ENCODE assay signal across 17 mouse cellular contexts in genomic region chr9:57961226-57961625, GRCm38 (mm10). TPM values are rescaled to one million over a fixed set of nuclear protein-coding genes. Genes with fewer than 3 reads are reported as not detected.
DNase-seq lines count a peak whose midpoint lies in the region; ATAC-seq and TF ChIP-seq lines count a peak whose summit lies in the region.
"Had no signal": no experiment of that assay in that cellular context is flagged by ENCODE, and none has a peak within 500 bp of the region (broad histone marks: within the 10 kb centered on the region; RNA-seq: fewer than 3 reads in every experiment).

No protein-coding gene starts in this region.

- no peak overlapping the region for H3K4me2 ChIP-seq in heart, embryonic 16.5 days (ENCODE audit: low read depth, low read length)
- no peak overlapping the region for H3K4me2 ChIP-seq in CH12.LX (ENCODE audit: insufficient read depth, low read depth, poor library complexity, severe bottlenecking)
- H3K4me2 ChIP-seq: embryonic facial prominence, embryonic 13.5 days; limb, embryonic 12.5 days; liver, embryonic 13.5 days had no signal

- H3K36me3 ChIP-seq in heart, embryonic 16.5 days (ENCODE audit: control insufficient read depth, insufficient read depth), result no peaks in the 10 kb centered on the region
- H3K36me3 ChIP-seq in heart, embryonic 10.5 days, result no peaks in the 10 kb centered on the region
- H3K36me3 ChIP-seq in CH12.LX (replicated peaks in 1 of 2; ENCODE audit: control insufficient read depth in 1 of 2, insufficient read depth in 1 of 2, low read length in 1 of 2), result peaks cover 67 to 73% of the 10 kb centered on the region in 2 experiments
- H3K36me3 ChIP-seq: embryonic facial prominence, embryonic 13.5 days; G1E; limb, embryonic 12.5 days; liver, embryonic 13.5 days had no signal

- peak overlapping the region; percentile 4; the same call in 1 of the 2 replicates for H3K27ac ChIP-seq in heart, embryonic 16.5 days (ENCODE audit: low read length)
- H3K27ac ChIP-seq in heart, embryonic 10.5 days, result no peak overlapping the region
- H3K27ac ChIP-seq in layer of hippocampus, adult 2 months, result peak overlapping the region; percentile 68; the same call in 1 of the 2 replicates
- peak overlapping the region; percentile 20; the same call in 1 of the 2 replicates for H3K27ac ChIP-seq in CH12.LX (ENCODE audit: insufficient read depth, low read depth)
- H3K27ac ChIP-seq: embryonic facial prominence, embryonic 13.5 days; limb, embryonic 12.5 days; liver, embryonic 13.5 days had no signal

- H3K27me3 ChIP-seq in heart, embryonic 16.5 days (ENCODE audit: control insufficient read depth, insufficient read depth, low read length), result no peaks in the 10 kb centered on the region
- peaks cover 20% of the 10 kb centered on the region; the same call in 1 of the 2 replicates for H3K27me3 ChIP-seq in heart, embryonic 10.5 days (ENCODE audit: insufficient read depth, poor library complexity, severe bottlenecking)
- H3K27me3 ChIP-seq in CH12.LX (replicated peaks), result no peaks in the 10 kb centered on the region
- H3K27me3 ChIP-seq: embryonic facial prominence, embryonic 13.5 days; limb, embryonic 12.5 days had no signal

- in situ Hi-C loops in CH12.LX (cut with MboI; ENCODE audit: low pct_ligation_motif_present, low pct_unique_long_range_greater_than_20kb, low sequenced_read_pairs), result no loop called here

- no peak for ATAC-seq in heart, embryonic 16.5 days (replicated peaks; ENCODE audit: extremely low read depth, insufficient read depth, low FRiP score)

- WGBS in heart, embryonic 16.5 days, result 90% methylated on average over 15 of the region's 15 CpGs
- WGBS in heart, embryonic 10.5 days, result 83% methylated on average over 15 of the region's 15 CpGs

- TF ChIP-seq POLR2A in CH12.LX (IDR thresholded peaks at IDR 0.05; ENCODE audit: low read depth, low read length), result no peak

- no peak for TF ChIP-seq CTCF in layer of hippocampus, adult 2 months (conservative IDR thresholded peaks at IDR 0.05)
- TF ChIP-seq CTCF in CH12.LX (conservative IDR thresholded peaks at IDR 0.05 in 1 of 2, IDR thresholded peaks at IDR 0.05 in 1 of 2; ENCODE audit: low read depth in 2 of 2, low read length in 2 of 2), result no peak

- no peak overlapping the region for H3K4me3 ChIP-seq in heart, embryonic 16.5 days (ENCODE audit: low read length)
- no peak overlapping the region for H3K4me3 ChIP-seq in heart, embryonic 10.5 days
- no peak overlapping the region for H3K4me3 ChIP-seq in layer of hippocampus, adult 2 months
- no peak overlapping the region for H3K4me3 ChIP-seq in CH12.LX (replicated peaks in 1 of 3; ENCODE audit: low read depth in 2 of 3, low read length in 2 of 3, poor library complexity in 1 of 3)
- H3K4me3 ChIP-seq: embryonic facial prominence, embryonic 13.5 days; limb, embryonic 12.5 days; liver, embryonic 13.5 days; megakaryocyte, embryonic 14.5 days had no signal

- H3K79me2 ChIP-seq in CH12.LX (replicated peaks; ENCODE audit: control insufficient read depth, extremely low read depth, insufficient read depth, poor library complexity, severe bottlenecking), result peaks cover 26% of the 10 kb centered on the region

- DNase-seq in heart, embryonic 10.5 days (ENCODE audit: low spot score), result no peak
- no peak for DNase-seq in layer of hippocampus, adult 2 months (ENCODE audit: low spot score in 2 of 2)
- no peak for DNase-seq in layer of hippocampus, postnatal 10 days (ENCODE audit: low spot score in 2 of 2)
- DNase-seq in CH12.LX (ENCODE audit: extremely low read depth), result no peak
- DNase-seq in ZHBTc4 (ENCODE audit: low read depth, low spot score), result peak; percentile 35
- no peak for DNase-seq in adrenal gland, postnatal 25 days
- DNase-seq: adrenal gland, adult 2 months; cerebellum, adult 11-12 months; gastrocnemius, postnatal 36 days; liver, embryonic 13.5 days; right cerebral cortex, adult 18-20 months; thymus, postnatal 36 days had no signal

- H3K4me1 ChIP-seq in heart, embryonic 16.5 days (ENCODE audit: control insufficient read depth, insufficient read depth, low read length), result peaks cover 23% of the 10 kb centered on the region
- peaks cover 56% of the 10 kb centered on the region for H3K4me1 ChIP-seq in heart, embryonic 10.5 days
- H3K4me1 ChIP-seq in CH12.LX (ENCODE audit: control insufficient read depth in 1 of 2, insufficient read depth in 2 of 2), result peaks cover 42 to 95% of the 10 kb centered on the region in 2 experiments

- H3K9ac ChIP-seq in heart, embryonic 16.5 days (ENCODE audit: low read length), result no peak overlapping the region
- H3K9ac ChIP-seq in CH12.LX (ENCODE audit: insufficient read depth, low read depth), result no peak overlapping the region
- H3K9ac ChIP-seq: embryonic facial prominence, embryonic 13.5 days; limb, embryonic 12.5 days; liver, embryonic 13.5 days had no signal

- dilution Hi-C loops in CH12.LX (cut with MboI; ENCODE audit: extremely low pct_ligation_motif_present, extremely low pct_unique_long_range_greater_than_20kb, low sequenced_read_pairs), result no loop called here

- no peak for TF ChIP-seq EP300 in CH12.LX (IDR thresholded peaks at IDR 0.05; ENCODE audit: low read length)

- no peak for TF ChIP-seq RAD21 in CH12.LX (IDR thresholded peaks at IDR 0.05; ENCODE audit: low read depth, low read length)

- H3K9me3 ChIP-seq in heart, embryonic 16.5 days (replicated peaks; ENCODE audit: control insufficient read depth, low read length), result no peaks in the 10 kb centered on the region
- H3K9me3 ChIP-seq in heart, embryonic 10.5 days, result no peaks in the 10 kb centered on the region
- no peaks in the 10 kb centered on the region for H3K9me3 ChIP-seq in CH12.LX (replicated peaks; ENCODE audit: low read length)
- H3K9me3 ChIP-seq: embryonic facial prominence, embryonic 13.5 days; G1E; limb, embryonic 12.5 days; liver, embryonic 13.5 days; megakaryocyte, embryonic 14.5 days had no signal

TF ChIP-seq in CH12.LX, 34 proteins besides CTCF, POLR2A, EP300 and RAD21:
- TF ChIP-seq SMC3 (IDR thresholded peaks at IDR 0.05; ENCODE audit: low read depth, low read length) (no peak), POLR2AphosphoS2 (IDR thresholded peaks at IDR 0.05; ENCODE audit: low read depth, low read length) (peak; percentile 17; the same call in 1 of the 2 replicates), JUN (IDR thresholded peaks at IDR 0.05; ENCODE audit: insufficient read depth, low read depth, low read length) (no peak)
TF ChIP-seq in CH12.LX: peak in this region for 1.

RNA-seq across cellular contexts. Expression of gene Sema7a, which starts 21.3 kb away (rescaled TPM):
- 0.60 and 1.4 TPM in 2 replicates for polyA plus RNA-seq in heart, embryonic 16.5 days (2015; fragmentation: Nextera tagmentation; extraction: Ambion mirVana)
- polyA plus RNA-seq in heart, embryonic 10.5 days (2016; fragmentation: Nextera tagmentation; extraction: Ambion mirVana), result 0.16 TPM in 1 of 2 replicates, not detected in the other
- 100 to 1,000 TPM in 1 of 2 experiments, 10 to 100 TPM in 1; 94.4 to 102 TPM for total RNA-seq in layer of hippocampus, adult 2 months (2021)
- 100 to 1,000 TPM; 100 to 104 TPM for total RNA-seq in layer of hippocampus, postnatal 10 days (2021)
- total RNA-seq in CH12.LX (2012; rRNA removed) (113 and 181 TPM in 2 replicates), CH12.LX (2014; rRNA removed) (78.2 and 88.6 TPM in 2 replicates)
- 81.9 and 89.4 TPM in 2 replicates for polyA plus RNA-seq in CH12.LX (2012; ENCODE audit: insufficient read length, low read depth)
- total RNA-seq in adrenal gland, postnatal 25 days (2021), result 8.6 and 8.8 TPM in 2 replicates
- total RNA-seq: G1E had no signal
- polyA plus RNA-seq: liver, embryonic 13.5 days had no signal

RNA-seq across cellular contexts. Expression of gene Cyp11a1, which starts 45.0 kb away (rescaled TPM):
- 0.32 and 0.33 TPM in 2 replicates for polyA plus RNA-seq in heart, embryonic 16.5 days (2015; fragmentation: Nextera tagmentation; extraction: Ambion mirVana)
- polyA plus RNA-seq in heart, embryonic 10.5 days (2016; fragmentation: Nextera tagmentation; extraction: Ambion mirVana), result 0.10 TPM in 1 of 2 replicates, not detected in the other
- 1 to 10 TPM in 1 of 2 experiments, under 1 TPM in 1; 0.79 to 1.7 TPM for total RNA-seq in layer of hippocampus, adult 2 months (2021)
- 1 to 10 TPM; 1.2 to 1.9 TPM for total RNA-seq in layer of hippocampus, postnatal 10 days (2021)
- 2.6 and 4.6 TPM in 2 replicates for total RNA-seq in CH12.LX (2012; rRNA removed)
- 8.3 and 9.0 TPM in 2 replicates for total RNA-seq in CH12.LX (2014; rRNA removed)
- polyA plus RNA-seq in CH12.LX (2012; ENCODE audit: insufficient read length, low read depth), result 12.1 and 12.8 TPM in 2 replicates
- total RNA-seq in adrenal gland, postnatal 25 days (2021), result 6,596 and 7,089 TPM in 2 replicates
- total RNA-seq: gastrocnemius, postnatal 36 days had no signal

RNA-seq across cellular contexts. Expression of gene Ubl7, which starts 50.4 kb away (rescaled TPM):
- 110 and 113 TPM in 2 replicates for polyA plus RNA-seq in heart, embryonic 16.5 days (2015; fragmentation: Nextera tagmentation; extraction: Ambion mirVana)
- polyA plus RNA-seq in heart, embryonic 10.5 days (2016; fragmentation: Nextera tagmentation; extraction: Ambion mirVana), result 110 TPM in 2 replicates
- 10 to 100 TPM; 98.5 to 98.7 TPM for total RNA-seq in layer of hippocampus, adult 2 months (2021)
- total RNA-seq in layer of hippocampus, postnatal 10 days (2021), result 10 to 100 TPM; 95.3 to 98.4 TPM
- total RNA-seq in CH12.LX (2012; rRNA removed) (31.2 and 37.3 TPM in 2 replicates), CH12.LX (2014; rRNA removed) (19.9 and 24.7 TPM in 2 replicates)
- 73.3 and 81.1 TPM in 2 replicates for polyA plus RNA-seq in CH12.LX (2012; ENCODE audit: insufficient read length, low read depth)
- 82.7 and 89.0 TPM in 2 replicates for total RNA-seq in adrenal gland, postnatal 25 days (2021)

Comparison
In these comparisons a context has a peak if more than half of its experiments do, and no peak if none do; other contexts are left out.
1. RNA of gene Cyp11a1, which starts 45.0 kb away (total RNA-seq): 6,596 to 7,089 TPM in adrenal gland, postnatal 25 days; 2.6 to 9.0 TPM in CH12.LX, 1.2 to 1.9 TPM in layer of hippocampus, postnatal 10 days and 0.79 to 1.7 TPM in layer of hippocampus, adult 2 months; every median in the first group is over 100 times any median in the second.